Mouse (Mus musculus) heart, embryonic 15.5 days (tissue): ENCODE data around the gene Ybx3. TPM values are rescaled to one million over a fixed set of nuclear protein-coding genes. Genes with fewer than 3 reads are reported as not detected.

Experiments
- ATAC-seq: fragments of 200-750 bp; cut with Nextera tagmentation; replicated peaks from 2 replicates; pipeline ENCODE4 v1.8.0; 2017; ENCODE audit warnings: low read depth, moderate TSS enrichment; ENCODE audit not compliant: insufficient number of reproducible peaks, insufficient read depth, low FRiP score
- H3K27ac ChIP-seq: fragments of 300-500 bp; sonication (generic); 2 replicates; pipeline ENCODE4 v1.5.1; 2015; ENCODE audit warnings: mild to moderate bottlenecking, inconsistent platforms
- H3K27me3 ChIP-seq: fragments of 300-500 bp; sonication (generic); 2 replicates; pipeline ENCODE4 v1.6.1; 2015; ENCODE audit warnings: inconsistent platforms
- H3K36me3 ChIP-seq: fragments of 300-500 bp; sonication (generic); 2 replicates; pipeline ENCODE4 v1.6.1; 2015; ENCODE audit warnings: mild to moderate bottlenecking, inconsistent platforms
- H3K4me1 ChIP-seq: fragments of 300-500 bp; sonication (generic); replicated peaks from 2 replicates; pipeline ENCODE4 v1.6.1; 2015; ENCODE audit warnings: inconsistent platforms
- H3K4me2 ChIP-seq: fragments of 300-500 bp; sonication (generic); 2 replicates; pipeline ENCODE4 v1.6.1; 2015; ENCODE audit warnings: inconsistent platforms, mild to moderate bottlenecking, moderate library complexity
- H3K4me3 ChIP-seq: fragments of 300-500 bp; sonication (generic); 2 replicates; pipeline ENCODE4 v1.5.1; 2015; ENCODE audit warnings: mild to moderate bottlenecking, inconsistent platforms
- H3K9ac ChIP-seq: fragments of 300-500 bp; sonication (generic); 2 replicates; pipeline ENCODE4 v1.6.1; 2015; ENCODE audit warnings: mild to moderate bottlenecking, inconsistent platforms
- H3K9me3 ChIP-seq: fragments of 300-500 bp; sonication (generic); replicated peaks from 2 replicates; pipeline ENCODE4 v1.6.1; 2016; ENCODE audit warnings: inconsistent platforms
- WGBS: fragments of 180-500 bp; shearing (Covaris S2); methylation state at CpG from one replicate; pipeline ENCODE4 v1.1.7; 2015; ENCODE audit warnings: mixed read lengths; 5-methylcytosine and 5-hydroxymethylcytosine counted together
- polyA plus RNA-seq: library from polyadenylated mRNA; unstranded; fragments of >200 nt; fragmentation: Nextera tagmentation; extraction: Ambion mirVana; gene quantifications from 2 replicates; pipeline ENCODE4 v1.2.1, GENCODE M21; 2015

Gene Ybx3
- polyA plus RNA-seq, 1 experiment from 2014 or later, result 52.1 TPM

- no peak for ATAC-seq
- Histone ChIP-seq H3K9me3 (no peaks in the 10 kb centered on the region), H3K36me3 (no peaks in the 10 kb centered on the region), H3K27me3 (no peaks in the 10 kb centered on the region), H3K4me2 (no peak overlapping the region), H3K4me3 (no peak overlapping the region), H3K9ac (no peak overlapping the region), H3K27ac (no peak overlapping the region), H3K4me1 (no peaks in the 10 kb centered on the region)
- 73% methylated on average over 7 of the region's 7 CpGs for WGBS
Measured at GRCm38 (mm10) chr6:131316155-131317101, 71.8 kb downstream of the Ybx3 start.

Other genes with a start within 250 kb of the Ybx3 start
- gene Klra2, start 141.1 kb downstream of the Ybx3 start, polyA plus RNA-seq, result 0.09 and 0.20 TPM in 2 replicates
- gene Magohb, start 95.2 kb downstream of the Ybx3 start, polyA plus RNA-seq, result 29.0 and 39.8 TPM in 2 replicates
- 0.14 and 0.21 TPM in 2 replicates for gene Styk1, start 34.9 kb downstream of the Ybx3 start, polyA plus RNA-seq
- gene 5430401F13Rik, start 97.9 kb upstream of the Ybx3 start, polyA plus RNA-seq, result not detected in 2 replicates
- not detected in 2 replicates for gene Gm6619, start 97.9 kb upstream of the Ybx3 start, polyA plus RNA-seq
- gene Tas2r130, start 242.4 kb upstream of the Ybx3 start, polyA plus RNA-seq, result not detected in 2 replicates